Mouse (Mus musculus) midbrain, embryonic 11.5 days (tissue): ENCODE results near the gene Depdc1a. TPM values are rescaled to one million over a fixed set of nuclear protein-coding genes. Genes with fewer than 3 reads are reported as not detected.

Experiments
- polyA plus RNA-seq: library from polyadenylated mRNA; unstranded; fragments of >200 nt; fragmentation: Nextera tagmentation; extraction: Ambion mirVana; gene quantifications from 2 replicates; pipeline ENCODE4 v1.2.1, GENCODE M21; 2014

Gene Depdc1a
- polyA plus RNA-seq, 1 experiment from 2014 or later, result 34.2 TPM

Other genes starting within 250 kb of the Depdc1a start
- not detected in 2 replicates for gene Rpe65, start 103.7 kb downstream of the Depdc1a start, polyA plus RNA-seq